Mouse (Mus musculus): ENCODE measurements around the gene Rbms2.

GRCm38 (mm10) chr10:128149592-128149991 lies 30.5 kb downstream of the Rbms2 start:
- TF ChIP-seq POLR2A (IDR thresholded peaks at IDR 0.05; ENCODE audit: borderline replicate concordance, extremely low read depth, low read depth, low read length) (peak; percentile 44; the same call in 1 of the 2 replicates), CTCF (IDR thresholded peaks at IDR 0.05; ENCODE audit: insufficient read depth, low read length) (peak; percentile 53)

All from lung, adult 2 months (tissue).